Mouse (Mus musculus): Measurements from ENCODE around the gene Inca1. TPM values are rescaled to one million over a fixed set of nuclear protein-coding genes. Genes with fewer than 3 reads are reported as not detected.

Gene Inca1
- polyA plus RNA-seq, 1 experiment from 2014 or later = 1.3 TPM

DNA sequence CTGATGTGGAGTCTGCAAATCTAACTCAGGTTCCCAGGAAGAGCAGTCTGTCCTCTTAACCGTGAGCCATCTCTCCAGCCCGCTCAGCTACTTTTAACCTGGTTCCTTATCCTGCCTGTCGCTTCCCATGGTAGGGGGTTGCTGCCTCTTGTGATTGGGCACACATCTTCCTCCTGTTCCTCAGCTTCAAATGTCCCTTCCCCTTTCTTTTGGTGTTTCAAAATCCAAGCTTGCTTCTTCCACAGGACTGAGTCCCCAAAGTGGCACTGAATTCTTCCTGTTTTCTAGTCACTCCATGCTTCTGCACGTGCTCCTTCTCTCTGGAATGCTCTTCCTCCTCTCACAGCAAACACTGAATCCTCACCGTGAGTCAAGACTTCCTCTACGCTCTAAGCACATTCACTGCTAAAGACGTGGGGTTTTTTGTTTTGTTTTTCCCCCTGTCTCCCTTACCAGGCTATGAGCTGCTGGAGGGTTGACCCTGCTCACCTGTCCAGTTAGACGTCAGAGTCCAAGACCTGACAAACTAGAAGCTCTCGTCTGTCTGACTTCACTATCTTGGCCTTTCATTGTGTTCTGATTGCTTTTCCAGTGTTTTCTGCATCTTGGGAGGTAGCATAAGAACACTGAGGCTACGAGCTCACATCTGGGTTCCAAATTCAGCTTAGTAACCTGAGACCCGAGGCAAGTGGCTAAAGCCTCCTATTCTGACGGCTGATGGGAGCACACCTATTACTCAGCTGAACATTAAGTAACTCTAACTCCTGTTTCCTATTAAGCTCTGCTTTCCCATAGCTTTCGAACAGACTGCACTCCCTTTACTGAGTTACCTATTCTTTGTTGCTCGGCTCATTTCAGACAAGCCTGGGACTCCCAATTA lies 32.4 kb downstream of the Inca1 start:
- ATAC-seq = no peak
- peaks cover 21% of the 10 kb centered on the region for H3K36me3 ChIP-seq (ENCODE audit: control insufficient read depth, insufficient read depth)
- H3K4me1 ChIP-seq (replicated peaks; ENCODE audit: control insufficient read depth, insufficient read depth, low read length) = peaks cover 24% of the 10 kb centered on the region
- H3K4me2 ChIP-seq (ENCODE audit: low read length) = peak overlapping the region; percentile 83
- 73% methylated on average over 14 of the region's 14 CpGs for WGBS
- H3K9me3 ChIP-seq (ENCODE audit: control insufficient read depth, low read length) = no peaks in the 10 kb centered on the region
- H3K27me3 ChIP-seq (replicated peaks; ENCODE audit: control insufficient read depth, insufficient read depth, low read length) = no peaks in the 10 kb centered on the region
- H3K27ac ChIP-seq (ENCODE audit: low read length) = peak overlapping the region; percentile 97; the same call in 1 of the 2 replicates
- H3K9ac ChIP-seq (replicated peaks; ENCODE audit: low read depth, low read length) = peak overlapping the region; percentile 56
- H3K4me3 ChIP-seq (replicated peaks; ENCODE audit: low read length) = peak overlapping the region; percentile 66

DNA sequence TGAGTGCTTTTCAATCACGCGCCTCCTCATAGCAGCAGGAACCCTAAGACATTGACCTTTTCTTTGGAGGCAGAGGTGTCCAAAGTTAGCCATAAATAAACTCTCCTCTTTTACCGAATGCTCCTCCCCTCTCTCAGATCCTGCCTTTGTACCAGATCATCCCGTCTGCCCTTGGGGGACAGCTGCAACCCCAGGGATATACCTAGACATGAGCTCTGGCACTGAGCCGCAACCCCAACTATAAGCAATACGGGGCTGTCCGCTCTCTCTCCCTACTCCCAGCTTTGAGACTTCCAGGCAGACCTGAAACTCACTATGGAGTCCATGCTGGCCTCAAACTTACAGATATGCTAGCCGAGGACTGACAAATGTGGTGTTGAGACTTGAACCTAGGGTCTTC lies 33.3 kb downstream of the Inca1 start:
- Histone ChIP-seq H3K4me3 (replicated peaks; ENCODE audit: low read length) (no peak overlapping the region; the same call in 1 of the 2 replicates), H3K9ac (replicated peaks; ENCODE audit: low read depth, low read length) (no peak overlapping the region), H3K36me3 (ENCODE audit: control insufficient read depth, insufficient read depth) (peaks cover 26% of the 10 kb centered on the region), H3K27me3 (replicated peaks; ENCODE audit: control insufficient read depth, insufficient read depth, low read length) (no peaks in the 10 kb centered on the region), H3K27ac (ENCODE audit: low read length) (no peak overlapping the region), H3K4me1 (replicated peaks; ENCODE audit: control insufficient read depth, insufficient read depth, low read length) (peaks cover 24% of the 10 kb centered on the region), H3K9me3 (ENCODE audit: control insufficient read depth, low read length) (no peaks in the 10 kb centered on the region), H3K4me2 (ENCODE audit: low read length) (no peak overlapping the region)
- WGBS = 94% methylated on average over 8 of the region's 8 CpGs
- ATAC-seq = no peak

DNA sequence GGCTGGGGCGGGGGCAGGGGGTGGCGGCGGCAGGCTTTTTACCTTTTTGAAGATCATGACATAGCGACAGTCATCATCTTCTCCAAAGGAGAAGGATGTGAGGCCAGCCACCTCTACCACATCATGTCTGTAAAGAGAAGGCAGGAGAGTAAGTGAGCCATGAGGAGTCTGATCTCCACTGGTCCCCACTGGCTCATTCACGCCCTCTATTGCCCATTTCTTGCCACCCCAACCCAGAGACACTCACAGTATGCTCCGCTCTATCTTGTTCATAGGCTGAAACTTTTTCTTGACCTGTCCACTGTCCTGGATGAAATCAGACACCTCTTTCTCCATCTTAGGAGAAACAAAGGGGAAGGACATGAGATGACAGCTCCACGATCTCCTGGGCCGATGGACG lies 35.2 kb downstream of the Inca1 start:
- H3K9me3 ChIP-seq (ENCODE audit: control insufficient read depth, low read length) = no peaks in the 10 kb centered on the region
- H3K27ac ChIP-seq (ENCODE audit: low read length) = no peak overlapping the region
- H3K4me3 ChIP-seq (replicated peaks; ENCODE audit: low read length) = no peak overlapping the region
- no peak overlapping the region for H3K4me2 ChIP-seq (ENCODE audit: low read length)
- no peak overlapping the region for H3K9ac ChIP-seq (replicated peaks; ENCODE audit: low read depth, low read length)
- no peak for ATAC-seq
- peaks cover 26% of the 10 kb centered on the region for H3K36me3 ChIP-seq (ENCODE audit: control insufficient read depth, insufficient read depth)
- no peaks in the 10 kb centered on the region for H3K27me3 ChIP-seq (replicated peaks; ENCODE audit: control insufficient read depth, insufficient read depth, low read length)
- 95% methylated on average over 9 of the region's 9 CpGs for WGBS
- peaks cover 11% of the 10 kb centered on the region for H3K4me1 ChIP-seq (replicated peaks; ENCODE audit: control insufficient read depth, insufficient read depth, low read length)

DNA sequence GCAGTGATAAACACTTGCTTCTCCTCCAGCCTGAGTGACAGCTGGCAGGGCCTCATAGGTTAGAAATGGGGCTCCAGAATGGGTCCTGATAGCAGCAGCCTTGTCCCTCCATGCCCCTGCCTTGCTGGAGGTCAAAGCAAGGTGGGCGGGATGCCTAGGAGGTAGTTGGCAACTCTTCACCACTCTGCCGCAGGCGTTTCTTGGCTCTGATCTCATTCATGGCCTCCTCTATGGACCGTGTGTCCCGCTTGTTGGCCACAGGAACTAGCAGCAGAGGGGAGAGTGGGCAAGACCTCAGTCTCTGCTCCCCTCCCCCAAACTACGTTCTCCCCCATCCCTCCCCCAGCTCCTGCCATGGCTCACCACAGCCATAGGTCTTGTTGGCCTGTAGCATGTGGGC lies 36.0 kb downstream of the Inca1 start:
- Histone ChIP-seq H3K4me3 (replicated peaks; ENCODE audit: low read length) (no peak overlapping the region), H3K27ac (ENCODE audit: low read length) (no peak overlapping the region), H3K9me3 (ENCODE audit: control insufficient read depth, low read length) (no peaks in the 10 kb centered on the region), H3K4me1 (replicated peaks; ENCODE audit: control insufficient read depth, insufficient read depth, low read length) (peaks cover 11% of the 10 kb centered on the region), H3K27me3 (replicated peaks; ENCODE audit: control insufficient read depth, insufficient read depth, low read length) (no peaks in the 10 kb centered on the region), H3K4me2 (ENCODE audit: low read length) (no peak overlapping the region), H3K36me3 (ENCODE audit: control insufficient read depth, insufficient read depth) (peaks cover 26% of the 10 kb centered on the region), H3K9ac (replicated peaks; ENCODE audit: low read depth, low read length) (no peak overlapping the region)
- WGBS = 88% methylated on average over 6 of the region's 6 CpGs
- ATAC-seq = no peak

DNA sequence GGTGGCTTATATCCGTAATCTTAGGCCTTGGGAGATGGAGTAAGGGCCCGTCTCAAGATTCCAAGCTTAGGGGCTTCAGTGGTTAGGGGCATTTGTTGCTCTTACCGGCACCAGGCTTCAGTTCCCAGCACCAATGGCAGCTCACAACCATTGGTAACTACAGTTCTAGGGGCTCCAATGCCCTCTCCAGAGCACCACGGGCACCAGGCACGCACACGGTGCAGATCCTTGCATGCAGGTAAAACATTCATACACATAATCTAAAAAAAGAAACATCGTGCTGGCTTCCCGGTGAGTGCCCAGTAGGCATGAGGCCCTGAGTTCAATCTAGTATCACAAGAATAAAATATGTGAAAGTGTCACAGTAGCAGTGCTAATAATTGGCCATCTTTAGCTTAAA lies 36.9 kb downstream of the Inca1 start:
- H3K9ac ChIP-seq (replicated peaks; ENCODE audit: low read depth, low read length) = no peak overlapping the region
- H3K4me1 ChIP-seq (replicated peaks; ENCODE audit: control insufficient read depth, insufficient read depth, low read length) = peaks cover 8% of the 10 kb centered on the region
- H3K27ac ChIP-seq (ENCODE audit: low read length) = no peak overlapping the region
- H3K4me3 ChIP-seq (replicated peaks; ENCODE audit: low read length) = no peak overlapping the region
- H3K4me2 ChIP-seq (ENCODE audit: low read length) = no peak overlapping the region
- H3K36me3 ChIP-seq (ENCODE audit: control insufficient read depth, insufficient read depth) = peaks cover 26% of the 10 kb centered on the region
- no peaks in the 10 kb centered on the region for H3K9me3 ChIP-seq (ENCODE audit: control insufficient read depth, low read length)
- ATAC-seq = no peak
- H3K27me3 ChIP-seq (replicated peaks; ENCODE audit: control insufficient read depth, insufficient read depth, low read length) = no peaks in the 10 kb centered on the region
- WGBS = 96% methylated on average over 8 of the region's 8 CpGs

DNA sequence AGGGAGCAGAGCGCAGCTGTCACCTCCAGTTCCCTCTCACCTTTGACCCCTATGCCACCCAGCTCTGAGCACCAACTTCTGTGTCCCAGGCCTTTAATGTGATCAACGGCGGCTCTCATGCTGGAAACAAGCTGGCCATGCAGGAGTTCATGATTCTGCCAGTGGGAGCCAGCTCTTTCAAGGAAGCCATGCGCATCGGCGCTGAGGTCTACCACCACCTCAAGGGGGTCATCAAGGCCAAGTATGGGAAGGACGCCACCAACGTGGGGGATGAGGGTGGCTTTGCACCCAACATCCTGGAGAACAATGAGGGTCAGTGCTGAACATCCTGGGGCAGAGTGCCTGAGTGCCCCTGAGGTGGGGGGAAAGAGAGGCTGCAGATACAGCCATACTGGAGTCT lies 39.4 kb downstream of the Inca1 start:
- Histone ChIP-seq H3K9me3 (ENCODE audit: control insufficient read depth, low read length) (no peaks in the 10 kb centered on the region), H3K4me2 (ENCODE audit: low read length) (no peak overlapping the region), H3K27me3 (replicated peaks; ENCODE audit: control insufficient read depth, insufficient read depth, low read length) (no peaks in the 10 kb centered on the region), H3K36me3 (ENCODE audit: control insufficient read depth, insufficient read depth) (peaks cover 26% of the 10 kb centered on the region), H3K27ac (ENCODE audit: low read length) (no peak overlapping the region), H3K4me3 (replicated peaks; ENCODE audit: low read length) (no peak overlapping the region), H3K4me1 (replicated peaks; ENCODE audit: control insufficient read depth, insufficient read depth, low read length) (peaks cover 9% of the 10 kb centered on the region), H3K9ac (replicated peaks; ENCODE audit: low read depth, low read length) (no peak overlapping the region)
- ATAC-seq = no peak
- WGBS = 94% methylated on average over 8 of the region's 8 CpGs

DNA sequence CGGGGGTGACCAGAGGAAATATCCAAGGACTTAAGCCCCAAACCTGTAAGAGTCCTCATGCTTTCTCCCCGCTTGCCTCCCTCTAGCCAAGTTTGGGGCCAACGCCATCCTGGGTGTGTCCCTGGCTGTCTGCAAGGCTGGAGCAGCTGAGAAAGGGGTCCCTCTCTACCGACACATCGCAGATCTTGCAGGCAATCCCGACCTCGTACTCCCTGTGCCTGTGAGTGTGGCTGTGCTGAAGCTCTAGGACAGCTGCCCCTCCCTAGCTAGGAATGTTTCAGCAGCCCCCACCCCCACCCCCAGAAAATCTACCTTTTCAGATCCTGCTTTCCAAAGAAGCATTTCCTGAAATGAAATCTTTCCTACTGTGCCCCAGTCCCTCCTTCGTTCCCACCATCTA lies 41.0 kb downstream of the Inca1 start:
- Histone ChIP-seq H3K4me1 (replicated peaks; ENCODE audit: control insufficient read depth, insufficient read depth, low read length) (peaks cover 14% of the 10 kb centered on the region), H3K27ac (ENCODE audit: low read length) (no peak overlapping the region), H3K36me3 (ENCODE audit: control insufficient read depth, insufficient read depth) (peaks cover 14% of the 10 kb centered on the region), H3K4me2 (ENCODE audit: low read length) (no peak overlapping the region), H3K9me3 (ENCODE audit: control insufficient read depth, low read length) (no peaks in the 10 kb centered on the region), H3K27me3 (replicated peaks; ENCODE audit: control insufficient read depth, insufficient read depth, low read length) (no peaks in the 10 kb centered on the region), H3K4me3 (replicated peaks; ENCODE audit: low read length) (no peak overlapping the region), H3K9ac (replicated peaks; ENCODE audit: low read depth, low read length) (no peak overlapping the region)
- ATAC-seq = no peak
- 83% methylated on average over 8 of the region's 8 CpGs for WGBS

DNA sequence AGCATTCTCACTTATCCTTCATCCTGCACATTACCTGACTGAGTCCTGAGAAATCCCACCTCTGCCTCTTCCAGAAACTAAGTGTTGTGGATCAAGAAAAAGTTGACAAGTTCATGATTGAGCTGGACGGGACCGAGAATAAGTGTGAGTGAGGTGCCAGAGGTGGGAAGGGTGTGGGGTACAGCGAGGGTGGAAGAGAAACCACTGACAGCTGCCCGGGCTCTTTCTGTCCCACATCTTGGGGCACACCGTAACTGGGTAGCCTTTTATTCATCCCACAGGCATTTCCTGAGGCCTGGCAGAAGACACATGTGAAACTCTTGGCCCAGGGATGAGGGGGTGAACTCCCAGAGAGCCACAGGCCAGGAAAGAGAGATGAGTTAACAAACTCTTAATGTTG lies 41.4 kb downstream of the Inca1 start:
- H3K9me3 ChIP-seq (ENCODE audit: control insufficient read depth, low read length) = no peaks in the 10 kb centered on the region
- no peak for ATAC-seq
- H3K4me1 ChIP-seq (replicated peaks; ENCODE audit: control insufficient read depth, insufficient read depth, low read length) = peaks cover 14% of the 10 kb centered on the region
- H3K4me2 ChIP-seq (ENCODE audit: low read length) = no peak overlapping the region
- H3K4me3 ChIP-seq (replicated peaks; ENCODE audit: low read length) = no peak overlapping the region
- no peak overlapping the region for H3K9ac ChIP-seq (replicated peaks; ENCODE audit: low read depth, low read length)
- H3K36me3 ChIP-seq (ENCODE audit: control insufficient read depth, insufficient read depth) = peaks cover 12% of the 10 kb centered on the region; the same call in 1 of the 2 replicates
- 93% methylated on average over 5 of the region's 5 CpGs for WGBS
- no peaks in the 10 kb centered on the region for H3K27me3 ChIP-seq (replicated peaks; ENCODE audit: control insufficient read depth, insufficient read depth, low read length)
- H3K27ac ChIP-seq (ENCODE audit: low read length) = no peak overlapping the region

DNA sequence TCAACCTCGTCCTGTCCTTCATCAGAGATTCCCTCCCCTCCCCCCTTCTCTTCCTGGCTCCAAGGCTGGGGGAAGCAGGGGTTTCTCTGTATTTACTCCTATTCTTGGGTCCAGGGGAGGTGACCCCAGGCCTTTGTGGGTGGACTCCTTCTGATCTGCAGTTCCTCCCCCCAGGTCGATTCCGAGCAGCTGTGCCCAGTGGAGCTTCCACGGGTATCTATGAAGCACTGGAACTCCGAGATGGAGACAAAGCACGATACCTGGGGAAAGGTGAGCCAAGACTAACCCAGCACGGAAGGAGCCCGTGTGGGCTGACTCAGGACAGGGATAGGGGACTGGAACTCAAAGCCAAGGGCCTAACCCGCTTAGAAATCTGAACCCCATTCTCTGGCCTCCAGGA lies 42.0 kb downstream of the Inca1 start:
- H3K36me3 ChIP-seq (ENCODE audit: control insufficient read depth, insufficient read depth) = peaks cover 9% of the 10 kb centered on the region; the same call in 1 of the 2 replicates
- H3K27ac ChIP-seq (ENCODE audit: low read length) = no peak overlapping the region
- no peak overlapping the region for H3K9ac ChIP-seq (replicated peaks; ENCODE audit: low read depth, low read length)
- H3K27me3 ChIP-seq (replicated peaks; ENCODE audit: control insufficient read depth, insufficient read depth, low read length) = no peaks in the 10 kb centered on the region
- WGBS = 69% methylated on average over 9 of the region's 9 CpGs
- H3K4me1 ChIP-seq (replicated peaks; ENCODE audit: control insufficient read depth, insufficient read depth, low read length) = peaks cover 19% of the 10 kb centered on the region
- no peak overlapping the region for H3K4me2 ChIP-seq (ENCODE audit: low read length)
- H3K4me3 ChIP-seq (replicated peaks; ENCODE audit: low read length) = no peak overlapping the region
- no peaks in the 10 kb centered on the region for H3K9me3 ChIP-seq (ENCODE audit: control insufficient read depth, low read length)
- ATAC-seq = no peak

All from forebrain, embryonic 16.5 days (tissue).